Mouse (Mus musculus) large intestine, adult 2 months (tissue): ENCODE data around the gene Srsf3. TPM values are rescaled to one million over a fixed set of nuclear protein-coding genes. Genes with fewer than 3 reads are reported as not detected.
"Not testable (repeated sequence)": the region's sequence is repeated elsewhere in the genome, so short reads cannot be mapped to it uniquely, and the experiment has no call there.

Source experiments
- DNase-seq: peaks from one replicate; pipeline ENCODE4 v3.0.0-alpha.2; 2012; ENCODE audit warnings: low read depth, low spot score
- WGBS: fragments of 180-500 bp; shearing (Covaris S2); methylation state at CpG from one replicate; pipeline ENCODE4 v1.1.7; 2018; 5-methylcytosine and 5-hydroxymethylcytosine counted together
- polyA plus RNA-seq: library from polyadenylated mRNA; depleted of rRNA; stranded (reverse); fragments of >200 nt; gene quantifications from 2 replicates; pipeline ENCODE4 v1.2.3, GENCODE M21; 2012

The Srsf3 gene
- polyA plus RNA-seq, 1 experiment: 65.1 TPM

DNA sequence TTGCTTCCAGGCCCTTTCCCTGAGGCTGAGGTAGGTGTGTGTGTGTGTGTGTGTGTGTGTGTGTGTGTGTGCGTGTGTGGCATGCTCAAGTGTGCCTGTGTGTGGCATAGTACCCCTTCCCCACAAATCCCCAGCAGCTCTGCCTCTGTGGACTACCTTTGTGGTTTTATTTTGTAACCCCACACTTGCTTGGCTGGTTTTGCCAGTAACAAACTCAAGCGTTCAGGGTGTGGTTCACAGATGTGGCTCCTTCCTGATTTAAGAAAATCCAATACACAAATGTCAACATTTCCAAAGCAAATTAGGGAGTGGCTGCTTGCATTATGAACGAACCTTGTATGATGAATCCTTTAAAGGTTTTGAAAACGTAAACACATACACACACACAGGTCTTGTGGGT is 15.7 kb upstream of the Srsf3 start:
- 26% methylated on average over 4 of the region's 4 CpGs for WGBS
- DNase-seq: no peak

DNA sequence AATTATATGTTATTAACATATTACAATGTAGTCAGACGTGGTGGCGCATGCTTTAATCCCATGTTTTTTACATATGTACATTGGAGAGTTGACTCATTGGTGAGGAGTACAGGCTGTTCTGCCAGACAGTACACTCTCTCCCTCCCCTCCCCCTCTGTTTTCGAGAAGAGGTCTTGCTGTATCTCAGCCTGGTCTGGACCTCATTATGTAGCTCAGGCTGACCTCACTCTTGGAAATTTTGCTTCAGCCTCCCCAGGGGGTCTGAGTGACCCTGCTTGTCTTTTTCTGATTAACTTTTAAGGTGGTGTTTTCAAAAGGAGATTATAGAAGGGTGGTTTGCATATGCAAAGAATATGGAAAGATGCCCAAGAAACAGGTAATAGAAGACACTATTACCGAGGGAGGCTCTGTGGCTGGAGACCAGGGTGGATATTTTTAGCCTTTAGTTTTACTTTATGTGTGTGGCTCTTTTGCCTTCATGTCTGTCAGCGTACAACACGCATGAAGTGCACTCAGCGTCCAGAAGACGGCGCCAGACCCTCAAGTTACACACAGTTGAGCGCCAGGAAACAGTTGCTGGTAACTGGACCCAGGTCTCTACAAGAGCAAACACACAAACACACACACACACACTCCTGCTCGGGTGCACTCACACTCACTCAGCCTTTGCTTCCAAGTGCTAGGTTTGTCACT is 14.0 kb upstream of the Srsf3 start:
- 54% methylated on average over 11 of the region's 11 CpGs for WGBS

DNA sequence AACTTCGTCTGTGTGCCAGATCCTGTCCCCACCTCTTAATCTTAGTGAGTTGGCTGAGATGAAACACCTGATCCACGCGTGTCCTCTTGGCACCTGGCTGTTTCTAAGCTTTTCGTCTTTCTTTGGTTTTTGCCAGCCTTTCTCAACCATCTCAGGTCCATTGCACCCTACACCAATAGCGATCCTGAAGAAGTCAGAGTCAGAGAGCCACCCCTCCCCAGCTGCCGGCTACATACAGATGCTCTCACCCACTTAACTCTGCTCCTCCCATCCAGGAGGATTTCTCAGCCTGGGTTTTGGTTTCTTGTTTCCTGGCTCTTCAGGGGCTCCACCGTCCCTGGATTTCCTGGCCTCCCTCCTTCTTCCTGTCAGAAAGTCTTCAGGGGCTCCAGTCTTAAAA is 13.0 kb upstream of the Srsf3 start:
- no peak for DNase-seq
- WGBS: 80% methylated on average over 7 of the region's 7 CpGs

More for the DNA sequence above, 14.0 kb upstream of the Srsf3 start:
- DNase-seq: no peak

DNA sequence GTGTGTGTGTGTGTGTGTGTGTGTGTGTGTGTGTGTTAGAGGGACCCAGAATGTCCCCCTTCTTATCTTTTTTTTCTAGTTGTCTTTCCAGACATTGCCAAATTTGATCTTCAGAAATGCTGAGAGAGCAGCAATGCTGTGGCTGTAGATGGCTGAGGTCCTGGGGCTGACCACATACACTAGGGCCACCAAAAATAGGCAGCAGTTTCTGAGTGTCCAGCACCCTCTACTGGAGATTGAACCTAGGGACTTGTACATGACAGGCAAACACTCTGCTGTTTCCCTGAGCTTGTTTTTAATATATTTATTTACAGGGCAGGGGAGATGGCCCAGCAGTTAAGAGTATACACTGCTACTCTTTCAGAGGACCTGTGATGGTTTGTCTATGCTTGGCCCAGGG is 12.0 kb upstream of the Srsf3 start:
- DNase-seq: no peak

DNA sequence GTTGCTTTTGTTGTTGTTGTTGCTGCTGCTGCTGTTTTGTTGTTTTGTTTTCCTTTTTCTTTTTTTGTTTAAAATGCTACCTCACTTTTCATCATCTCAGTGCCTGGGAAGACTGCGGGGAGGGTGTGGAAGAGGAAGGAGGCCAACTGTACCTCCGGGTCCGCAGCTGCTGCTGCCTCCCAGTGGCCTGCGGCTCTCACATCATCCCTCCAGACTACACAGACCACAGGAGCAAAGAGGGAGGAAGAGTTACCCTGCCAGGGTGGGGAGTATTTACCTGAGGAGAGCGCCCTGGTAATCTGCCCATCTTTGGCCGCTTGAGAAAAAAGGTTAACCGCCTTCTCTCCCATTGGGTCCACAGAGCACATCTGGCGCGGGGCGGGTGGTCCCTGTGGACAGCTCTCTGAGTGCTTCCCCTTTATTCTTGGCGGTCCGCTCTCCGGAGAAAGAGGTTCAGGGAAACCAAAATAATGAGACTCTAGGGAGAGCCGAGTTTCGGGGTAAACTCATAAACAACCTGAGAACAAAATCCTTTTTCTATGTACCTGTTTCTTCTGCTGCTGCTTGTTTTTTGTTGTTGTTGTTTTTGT is 10.1 kb upstream of the Srsf3 start:
- WGBS: 35% methylated on average over 15 of the region's 15 CpGs
- no peak for DNase-seq

- whole genome bisulfite sequencing: 87% methylated on average over 6 of the region's 6 CpGs
- no peak for DNase-seq
Measured at GRCm38 (mm10) chr17:29023346-29023745, 9.1 kb upstream of the Srsf3 start.

GRCm38 (mm10) chr17:29024047-29024892 is 8.2 kb upstream of the Srsf3 start:
- no peak for DNase-seq
- 83% methylated on average over 22 of the region's 22 CpGs for WGBS

GRCm38 (mm10) chr17:29024896-29025565 is 7.4 kb upstream of the Srsf3 start:
- DNase-seq: no peak
- 49% methylated on average over 10 of the region's 10 CpGs for WGBS

DNA sequence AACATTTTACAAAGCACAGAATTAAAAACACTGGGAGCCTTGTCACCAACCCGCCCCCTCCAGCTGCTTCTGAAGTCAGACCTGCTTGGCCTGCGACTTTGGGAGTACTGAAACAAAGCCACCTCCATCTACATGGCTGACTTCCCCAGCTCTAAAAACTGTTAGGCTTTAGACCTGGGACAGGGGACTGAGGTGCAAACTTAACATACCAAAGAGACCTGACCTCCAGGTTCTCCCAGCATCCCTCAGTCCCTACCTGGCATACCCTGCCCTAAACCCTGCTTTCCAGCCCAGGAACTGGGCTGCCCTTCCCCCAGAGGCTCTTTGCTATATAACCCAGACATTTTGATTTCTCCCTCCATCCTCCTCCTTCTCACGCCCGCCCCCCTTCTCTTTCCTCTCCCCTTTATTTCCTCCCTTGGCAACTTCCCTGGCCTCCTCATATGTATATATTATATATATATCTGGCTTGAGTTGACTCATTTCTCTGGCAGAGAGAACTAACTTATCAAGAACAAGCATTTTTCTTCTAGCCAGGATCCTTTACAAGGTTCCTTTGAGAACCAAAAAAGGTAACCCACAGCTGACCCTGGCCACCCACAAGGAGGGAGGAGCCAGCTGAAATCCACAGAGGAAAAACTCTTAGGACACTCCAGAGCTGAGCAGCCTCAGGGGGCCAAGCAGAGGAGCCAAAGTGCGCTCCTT is 5.6 kb upstream of the Srsf3 start:
- whole genome bisulfite sequencing: 84% methylated on average over 5 of the region's 5 CpGs
- DNase-seq: no peak

GRCm38 (mm10) chr17:29030321-29031034 is 1.9 kb upstream of the Srsf3 start:
- DNase-seq: no peak
- 84% methylated on average over 6 of the region's 6 CpGs for WGBS

- not testable (repeated sequence) for DNase-seq
- WGBS: 45% methylated on average over 7 of the region's 7 CpGs
Measured at GRCm38 (mm10) chr17:29031085-29031711, 1.2 kb upstream of the Srsf3 start.

- WGBS: under 1% methylated on average over 26 of the region's 26 CpGs
- no peak for DNase-seq
Measured at GRCm38 (mm10) chr17:29031771-29032273, 606 bp upstream of the Srsf3 start.

- WGBS: under 1% methylated on average over 6 of the region's 6 CpGs
Measured at GRCm38 (mm10) chr17:29033569-29034061, 1.2 kb downstream of the Srsf3 start.

DNA sequence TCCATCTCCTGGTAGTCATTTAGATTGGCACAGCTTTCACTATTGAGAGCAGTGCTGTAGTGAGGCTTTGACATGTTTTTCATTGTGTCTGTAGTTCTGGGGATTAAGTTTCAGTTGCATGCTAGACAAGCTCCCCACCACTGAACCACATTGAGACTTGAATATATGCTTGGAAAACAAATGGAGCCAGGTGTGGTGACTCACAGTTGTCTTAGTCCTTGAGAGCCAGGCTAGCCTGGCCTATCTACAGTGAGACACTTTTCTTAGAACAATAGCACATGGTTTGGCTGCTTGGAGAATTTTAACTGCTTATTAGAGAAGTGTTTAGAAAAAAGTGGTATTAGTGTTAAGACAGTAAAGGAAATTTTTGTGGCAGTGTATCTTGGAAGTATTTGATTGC is 1.8 kb downstream of the Srsf3 start:
- no peak for DNase-seq

More at GRCm38 (mm10) chr17:29033569-29034061, 1.2 kb downstream of the Srsf3 start:
- no peak for DNase-seq

GRCm38 (mm10) chr17:29035506-29035905 is 3.1 kb downstream of the Srsf3 start:
- no peak for DNase-seq

DNA sequence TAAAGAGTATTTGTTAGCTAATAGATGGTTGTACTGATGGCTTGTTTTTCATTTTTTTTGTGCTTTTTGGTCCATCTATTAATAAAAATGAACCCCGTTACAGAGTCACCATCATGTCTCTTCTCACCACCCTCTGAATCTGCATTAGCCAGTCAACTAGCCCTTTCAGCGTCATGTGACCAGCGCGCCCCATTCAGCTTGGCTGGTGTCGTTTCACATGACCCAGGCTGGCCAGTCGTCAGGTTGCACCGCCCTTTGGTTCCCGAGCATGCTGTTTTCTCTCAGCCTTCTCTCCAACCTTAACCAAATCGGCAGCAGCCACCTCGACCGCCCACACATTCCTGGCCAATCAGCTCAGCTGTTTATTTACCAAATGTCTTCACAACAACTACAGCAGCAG is 6.9 kb downstream of the Srsf3 start:
- WGBS: 54% methylated on average over 11 of the region's 11 CpGs
- DNase-seq: no peak

GRCm38 (mm10) chr17:29041632-29042031 is 9.2 kb downstream of the Srsf3 start:
- not testable (repeated sequence) for DNase-seq
- 59% methylated on average over 3 of the region's 3 CpGs for WGBS

DNA sequence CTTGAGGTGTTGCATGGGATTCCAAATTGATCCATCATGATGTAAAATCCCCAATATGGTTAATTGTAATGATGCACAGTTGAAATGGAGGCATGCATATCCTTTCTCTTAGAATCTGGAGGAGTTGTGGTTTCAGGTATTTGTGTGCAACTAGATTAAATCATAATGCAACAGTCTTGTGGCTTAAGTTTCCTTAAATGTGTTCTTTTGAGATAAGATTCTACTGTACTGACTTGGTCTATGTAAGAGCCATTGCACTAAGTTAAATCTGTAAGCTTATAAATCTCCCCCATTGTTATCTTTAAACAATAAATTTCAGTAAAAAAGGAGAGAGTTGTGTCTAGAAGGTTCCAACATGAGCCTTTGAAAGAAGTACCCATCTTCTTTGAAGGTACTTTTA is 10.1 kb downstream of the Srsf3 start:
- DNase-seq: no peak
